Mouse (Mus musculus) ovary, postnatal 14 days (tissue): ENCODE results near the gene Gm8906.
"Not testable (repeated sequence)": the region's sequence is repeated elsewhere in the genome, so short reads cannot be mapped to it uniquely, and the experiment has no call there.

ENCODE experiments used
- DNase-seq: peaks from one replicate; pipeline ENCODE4 v3.0.0; 2022; ENCODE audit warnings: low spot score

The Gm8906 gene

GRCm38 (mm10) chr5:11502385-11502784, at the start of gene Gm8906:
Gm8906 (plus strand) TSS chr5:11502685.
- not testable (repeated sequence) for DNase-seq
